Mouse (Mus musculus) CH12.LX (cell line): ENCODE data around the gene 2810408A11Rik. TPM values are rescaled to one million over a fixed set of nuclear protein-coding genes. Genes with fewer than 3 reads are reported as not detected.

Experiments used
- DNase-seq: peaks from one replicate; pipeline ENCODE4 v3.0.0-alpha.2; 2013; ENCODE audit errors: extremely low read depth
- H3K27ac ChIP-seq: 2 replicates; pipeline ENCODE4 v1.5.1; 2012; ENCODE audit warnings: low read depth, mild to moderate bottlenecking, control low read depth, moderate library complexity; ENCODE audit not compliant: insufficient read depth
- H3K27me3 ChIP-seq: replicated peaks from 2 replicates; pipeline ENCODE3; 2012; ENCODE audit warnings: inconsistent platforms
- H3K36me3 ChIP-seq, 2 experiments: replicated peaks in 1 of 2; 2 replicates each; pipeline versions ENCODE3 to v1.6.1; 2012; ENCODE audit warnings: inconsistent platforms in 1 of 2, low read length in 1 of 2, mild to moderate bottlenecking in 1 of 2, mixed read lengths in 1 of 2, moderate library complexity in 1 of 2; ENCODE audit not compliant: control insufficient read depth in 1 of 2, insufficient read depth in 1 of 2
- H3K4me1 ChIP-seq, 2 experiments: 2 replicates each; pipeline ENCODE4 v1.6.1; 2012; ENCODE audit warnings: inconsistent platforms in 1 of 2, moderate library complexity in 1 of 2; ENCODE audit not compliant: insufficient read depth in 2 of 2, control insufficient read depth in 1 of 2
- H3K4me2 ChIP-seq: 2 replicates; pipeline ENCODE4 v1.6.1; 2012; ENCODE audit warnings: low read depth, mild to moderate bottlenecking, control low read depth; ENCODE audit not compliant: poor library complexity, insufficient read depth, severe bottlenecking
- H3K4me3 ChIP-seq, 3 experiments: fragments of 150-350 bp in 1 of 3; sonication (generic) in 1 of 3; replicated peaks in 1 of 3; 2 replicates each; pipeline versions ENCODE3 to v1.5.1; 2011 to 2012; ENCODE audit warnings: low read depth in 2 of 3, low read length in 2 of 3, mild to moderate bottlenecking in 2 of 3, moderate library complexity in 2 of 3, control low read depth in 1 of 3, improper control_type of control experiment in 1 of 3, inconsistent platforms in 1 of 3, mixed read lengths in 1 of 3; ENCODE audit not compliant: poor library complexity in 1 of 3
- H3K79me2 ChIP-seq: replicated peaks from 2 replicates; pipeline ENCODE4 v1.6.1; 2012; ENCODE audit warnings: mild to moderate bottlenecking, moderate library complexity; ENCODE audit not compliant: control insufficient read depth, poor library complexity, insufficient read depth, severe bottlenecking; ENCODE audit errors: extremely low read depth
- H3K9ac ChIP-seq: 2 replicates; pipeline ENCODE4 v1.6.1; 2012; ENCODE audit warnings: low read depth, mild to moderate bottlenecking, control low read depth, moderate library complexity; ENCODE audit not compliant: insufficient read depth
- H3K9me3 ChIP-seq: replicated peaks from 2 replicates; pipeline ENCODE3; 2012; ENCODE audit warnings: low read length, inconsistent platforms, mixed read lengths
- CHD1 ChIP-seq: IDR thresholded peaks from 2 replicates; pipeline ENCODE4 v1.6.1; 2012; ENCODE audit warnings: low read depth, low read length, improper control_type of control experiment, inconsistent platforms
- CTCF ChIP-seq, 2 experiments: IDR thresholded peaks in 1 of 2; conservative IDR thresholded peaks in 1 of 2; 2 replicates each; pipeline ENCODE4 v1.5.1; 2011 to 2012; ENCODE audit warnings: low read depth in 2 of 2, low read length in 2 of 2, improper control_type of control experiment in 1 of 2, inconsistent platforms in 1 of 2, mild to moderate bottlenecking in 1 of 2, moderate library complexity in 1 of 2
- E2F4 ChIP-seq: IDR thresholded peaks from 2 replicates; pipeline ENCODE4 v1.6.1; 2011; ENCODE audit warnings: low read depth, low read length, improper control_type of control experiment; ENCODE audit not compliant: insufficient replicate concordance
- HCFC1 ChIP-seq: IDR thresholded peaks from 2 replicates; pipeline ENCODE4 v1.6.1; 2012; ENCODE audit warnings: low read depth, mild to moderate bottlenecking, inconsistent platforms, low read length, improper control_type of control experiment
- JUN ChIP-seq: IDR thresholded peaks from 2 replicates; pipeline ENCODE4 v1.6.1; 2011; ENCODE audit warnings: low read depth, mild to moderate bottlenecking, low read length, improper control_type of control experiment, moderate library complexity; ENCODE audit not compliant: insufficient read depth
- JUND ChIP-seq: conservative IDR thresholded peaks from 2 replicates; pipeline ENCODE4 v1.6.1; 2011; ENCODE audit warnings: low read depth, low read length, improper control_type of control experiment
- KAT2A ChIP-seq: IDR thresholded peaks from 2 replicates; pipeline ENCODE4 v1.6.1; 2012; ENCODE audit warnings: low read length, improper control_type of control experiment, inconsistent platforms; ENCODE audit not compliant: insufficient replicate concordance
- MEF2A ChIP-seq: IDR thresholded peaks from 2 replicates; pipeline ENCODE4 v1.6.1; 2014; ENCODE audit warnings: low read depth, mild to moderate bottlenecking, inconsistent platforms, low read length, improper control_type of control experiment, borderline replicate concordance
- NELFE ChIP-seq: IDR thresholded peaks from 2 replicates; pipeline ENCODE4 v1.6.1; 2011; ENCODE audit warnings: low read depth, low read length, improper control_type of control experiment
- NRF1 ChIP-seq: IDR thresholded peaks from 2 replicates; pipeline ENCODE4 v1.6.1; 2014; ENCODE audit warnings: low read depth, mild to moderate bottlenecking, inconsistent platforms, low read length, improper control_type of control experiment, moderate library complexity
- PAX5 ChIP-seq: IDR thresholded peaks from 2 replicates; pipeline ENCODE4 v1.6.1; 2012; ENCODE audit warnings: low read length, inconsistent platforms, mixed read lengths
- POLR2A ChIP-seq: IDR thresholded peaks from 2 replicates; pipeline ENCODE4 v1.6.1; 2011; ENCODE audit warnings: low read depth, mild to moderate bottlenecking, improper control_type of control experiment, low read length
- RCOR1 ChIP-seq: conservative IDR thresholded peaks from 2 replicates; pipeline ENCODE4 v1.6.1; 2012; ENCODE audit warnings: low read depth, mild to moderate bottlenecking, inconsistent platforms, low read length, improper control_type of control experiment
- TBP ChIP-seq: conservative IDR thresholded peaks from 2 replicates; pipeline ENCODE4 v1.6.1; 2011; ENCODE audit warnings: low read depth, low read length, improper control_type of control experiment
- TCF12 ChIP-seq: IDR thresholded peaks from 2 replicates; pipeline ENCODE4 v1.6.1; 2014; ENCODE audit warnings: low read depth, mild to moderate bottlenecking, inconsistent platforms, low read length, improper control_type of control experiment
- UBTF ChIP-seq: IDR thresholded peaks from 2 replicates; pipeline ENCODE4 v1.6.1; 2012; ENCODE audit warnings: low read depth, mild to moderate bottlenecking, inconsistent platforms, low read length, improper control_type of control experiment, moderate library complexity
- ZC3H11A ChIP-seq: IDR thresholded peaks from 2 replicates; pipeline ENCODE4 v1.6.1; 2012; ENCODE audit warnings: low read depth, mild to moderate bottlenecking, inconsistent platforms, low read length, improper control_type of control experiment
- ZKSCAN1 ChIP-seq: IDR thresholded peaks from 2 replicates; pipeline ENCODE4 v1.6.1; 2012; ENCODE audit warnings: low read depth, inconsistent platforms, low read length, improper control_type of control experiment, borderline replicate concordance
- ZMIZ1 ChIP-seq: IDR thresholded peaks from 2 replicates; pipeline ENCODE4 v1.6.1; 2012; ENCODE audit warnings: low read depth, mild to moderate bottlenecking, inconsistent platforms, low read length, improper control_type of control experiment
- dilution Hi-C: fragments of 300-500 bp; cut with MboI; formaldehyde crosslinking; loops from 2 replicates; pipeline ENCODE4 v1.14.3; 2020; ENCODE audit warnings: low sequenced_read_pairs; ENCODE audit not compliant: extremely low pct_unique_long_range_greater_than_20kb, extremely low pct_ligation_motif_present
- in situ Hi-C: fragments of 300-500 bp; cut with MboI; formaldehyde crosslinking; loops from 3 replicates; pipeline ENCODE4 v1.14.3; 2019; ENCODE audit warnings: low sequenced_read_pairs, low pct_ligation_motif_present, low pct_unique_long_range_greater_than_20kb, mixed read lengths
- polyA plus RNA-seq: library from polyadenylated mRNA; unstranded; fragments of >175 nt; gene quantifications from 2 replicates; pipeline ENCODE4 v1.2.1, GENCODE M21; 2012; ENCODE audit warnings: low read depth; ENCODE audit not compliant: insufficient read length
- total RNA-seq, 2 experiments: library from RNA; depleted of rRNA; stranded (reverse); fragments of 300-350 nt in 1 of 2; fragments of >200 nt in 1 of 2; gene quantifications; 2 replicates each; pipeline ENCODE4 v1.2.3; 2012 to 2014

The 2810408A11Rik gene
- total and polyA plus RNA-seq, 3 experiments: 0.33 to 0.86 (median 0.59) TPM

DNA sequence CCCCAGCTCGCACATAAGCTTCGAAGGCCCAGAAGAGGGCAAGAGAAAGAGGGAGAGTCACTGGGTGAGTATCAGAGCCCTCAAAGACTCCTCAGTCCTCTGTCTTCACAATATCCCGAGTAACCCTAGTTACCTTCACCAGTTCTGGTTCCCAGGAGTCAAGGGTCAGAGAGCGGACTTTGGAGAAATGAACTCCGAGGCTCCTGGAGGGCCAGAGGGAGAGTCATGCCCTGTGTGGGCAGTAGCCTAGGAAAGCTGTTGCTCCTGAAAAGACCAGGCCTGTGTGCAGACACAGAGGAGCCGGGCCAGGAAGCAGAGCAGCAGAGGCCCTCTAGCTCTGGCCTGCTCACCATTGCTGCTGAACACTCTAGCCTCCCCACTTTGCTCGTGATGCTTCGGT, 16.1 kb downstream of the 2810408A11Rik start:
- no peak for DNase-seq
- dilution Hi-C loops (no loop called here), in situ Hi-C loops (loop anchor here (5.0 kb wide), 1 partner anchor 33 kb away; no protein-coding TSS in a partner anchor)
- H3K27ac ChIP-seq: no peak overlapping the region
- H3K9me3 ChIP-seq: peaks cover 10% of the 10 kb centered on the region
- no peaks in the 10 kb centered on the region for H3K79me2 ChIP-seq
- H3K36me3 ChIP-seq: peaks cover 21 to 84% of the 10 kb centered on the region in 2 experiments
- TF ChIP-seq CHD1 (no peak), JUN (no peak), POLR2A (no peak), NELFE (no peak), KAT2A (no peak), HCFC1 (no peak), MEF2A (no peak), PAX5 (no peak), RCOR1 (no peak), JUND (no peak)
- no peak overlapping the region for H3K4me3 ChIP-seq
- H3K27me3 ChIP-seq: no peaks in the 10 kb centered on the region
- H3K4me1 ChIP-seq: peaks cover 8 to 22% of the 10 kb centered on the region in 2 experiments
- no peak overlapping the region for H3K9ac ChIP-seq
- H3K4me2 ChIP-seq: no peak overlapping the region

DNA sequence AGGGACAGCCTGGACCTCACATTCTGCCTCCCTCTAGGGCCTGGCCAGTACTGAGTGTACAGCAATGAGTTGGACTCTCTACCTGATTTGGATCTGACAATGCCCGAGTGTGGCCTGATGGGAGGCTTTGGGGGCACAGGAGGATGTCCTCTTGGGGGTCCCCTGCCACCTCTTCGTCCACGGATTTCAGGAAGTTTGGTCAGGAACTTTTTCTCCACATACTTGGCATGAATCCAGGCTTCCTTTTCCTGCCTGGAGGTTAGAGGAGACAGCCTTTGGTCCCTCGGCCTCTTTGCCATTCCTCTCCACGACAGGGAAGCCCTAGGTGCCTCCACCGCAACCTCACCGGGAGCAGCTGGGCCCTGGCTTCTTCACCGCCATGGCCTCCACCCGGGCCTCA, 16.5 kb downstream of the 2810408A11Rik start:
- Histone ChIP-seq H3K36me3 (peaks cover 21 to 84% of the 10 kb centered on the region in 2 experiments), H3K4me2 (no peak overlapping the region), H3K4me1 (peaks cover 12 to 26% of the 10 kb centered on the region in 2 experiments)
- no peak for DNase-seq
- no peak for TF ChIP-seq E2F4
- TF ChIP-seq CTCF (conservative IDR thresholded peaks at IDR 0.05 in 1 of 2, IDR thresholded peaks at IDR 0.05 in 1 of 2; ENCODE audit: low read depth in 2 of 2, low read length in 2 of 2): no peak
- no peak for TF ChIP-seq NRF1
- TF ChIP-seq RCOR1: no peak
- no peak for TF ChIP-seq UBTF
- TF ChIP-seq CHD1: no peak
- TF ChIP-seq TBP: no peak
- TF ChIP-seq TCF12: no peak
- TF ChIP-seq ZC3H11A: no peak
- no peak for TF ChIP-seq ZKSCAN1
- TF ChIP-seq ZMIZ1: no peak
- TF ChIP-seq, all 38 proteins: peak for 0
- Histone ChIP-seq H3K9me3 (peaks cover 10% of the 10 kb centered on the region), H3K4me3 (no peak overlapping the region), H3K27ac (no peak overlapping the region), H3K27me3 (no peaks in the 10 kb centered on the region), H3K79me2 (no peaks in the 10 kb centered on the region), H3K9ac (no peak overlapping the region)
- in situ Hi-C loops (loop anchor here (5.0 kb wide), 1 partner anchor 33 kb away; no protein-coding TSS in a partner anchor), dilution Hi-C loops (no loop called here)
